Mouse (Mus musculus): Measurements from ENCODE around the gene Ppp2r2d. TPM values are rescaled to one million over a fixed set of nuclear protein-coding genes. Genes with fewer than 3 reads are reported as not detected.

Gene Ppp2r2d
- 33.2 and 36.6 TPM in 2 replicates for total RNA-seq (2015)
- total RNA-seq (2017) = 30.9 and 33.5 TPM in 2 replicates

GRCm38 (mm10) chr7:138845544-138846391 lies at the start of gene Ppp2r2d, which contains the start of gene Mapk1ip1:
Gene Ppp2r2d (plus strand): TSS chr7:138846079.
Gene Mapk1ip1 (minus strand): TSS chr7:138846273.
- peak; percentile 84 for ATAC-seq (ENCODE audit: poor library complexity, severe bottlenecking)

- ATAC-seq (ENCODE audit: poor library complexity, severe bottlenecking) = no peak
Measured at GRCm38 (mm10) chr7:138803386-138803785, 42.5 kb upstream of the Ppp2r2d start.

DNA sequence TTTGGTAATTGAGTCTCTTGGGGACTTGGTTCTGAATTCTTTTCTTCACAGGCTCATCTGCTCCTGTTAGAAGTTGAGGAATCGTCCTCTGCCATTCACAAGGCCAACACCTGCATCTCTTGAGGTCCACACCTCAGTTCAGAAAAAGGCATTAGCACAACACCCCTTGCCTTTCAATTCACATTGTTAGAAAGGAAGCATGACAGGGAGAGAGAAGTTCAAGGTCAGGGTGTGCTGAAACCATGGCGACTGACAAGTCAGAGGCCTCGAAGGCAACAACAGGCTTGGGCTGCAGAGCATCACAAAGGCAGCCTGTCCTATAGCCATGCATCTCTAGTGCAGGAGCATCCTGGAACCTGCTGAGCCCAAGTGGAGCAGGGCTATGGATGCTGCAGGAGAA lies 38.7 kb upstream of the Ppp2r2d start:
- ATAC-seq (ENCODE audit: poor library complexity, severe bottlenecking) = no peak

- ATAC-seq (ENCODE audit: poor library complexity, severe bottlenecking) = no peak
Measured at GRCm38 (mm10) chr7:138813213-138813875, 32.5 kb upstream of the Ppp2r2d start.

GRCm38 (mm10) chr7:138818314-138818713 lies 27.6 kb upstream of the Ppp2r2d start:
- ATAC-seq (ENCODE audit: poor library complexity, severe bottlenecking) = peak; percentile 38; the same call in 1 of the 2 replicates

DNA sequence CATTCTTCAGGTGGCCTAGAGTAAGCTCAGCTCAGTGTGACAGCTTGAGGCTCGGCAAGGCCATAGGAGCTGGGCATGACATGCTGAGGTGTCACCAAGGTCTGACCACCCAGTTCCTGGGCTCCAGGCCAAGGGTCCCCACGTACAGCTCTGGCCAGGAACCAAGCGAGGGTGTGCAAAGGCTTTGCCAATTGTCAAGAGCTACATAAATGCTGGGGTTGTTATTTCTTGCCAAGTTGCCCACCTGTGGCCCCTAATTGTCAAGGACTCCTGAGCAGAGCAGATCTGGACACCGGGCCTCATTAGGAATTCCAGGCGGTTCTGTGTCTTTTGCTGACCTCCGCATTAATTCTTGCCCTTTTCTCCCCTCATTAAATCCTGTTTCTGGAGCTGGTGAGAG lies 21.5 kb upstream of the Ppp2r2d start:
- no peak for ATAC-seq (ENCODE audit: poor library complexity, severe bottlenecking)

- no peak for ATAC-seq (ENCODE audit: poor library complexity, severe bottlenecking)
Measured at GRCm38 (mm10) chr7:138824995-138825756, 20.7 kb upstream of the Ppp2r2d start.

DNA sequence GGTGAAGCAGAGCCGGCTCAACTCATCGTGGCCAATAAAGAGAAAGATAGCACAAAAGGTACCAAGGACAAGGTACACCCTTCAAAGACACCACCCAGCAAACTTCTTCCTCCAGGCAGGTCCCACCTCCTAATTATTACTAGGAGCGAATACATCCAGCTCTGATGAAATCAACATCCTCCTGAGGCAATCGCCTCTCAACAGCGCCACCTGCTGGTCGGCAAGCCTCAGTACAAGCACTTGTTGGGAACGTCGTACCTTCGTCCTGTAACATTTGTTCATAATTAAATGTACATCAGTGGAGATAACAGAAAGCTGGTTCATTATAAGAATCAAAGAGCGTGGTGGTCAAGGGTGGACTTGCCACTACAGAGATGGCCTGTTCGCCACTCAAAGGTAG lies 18.1 kb upstream of the Ppp2r2d start:
- peak; percentile 87 for ATAC-seq (ENCODE audit: poor library complexity, severe bottlenecking)

GRCm38 (mm10) chr7:138835028-138835427 lies 10.9 kb upstream of the Ppp2r2d start:
- ATAC-seq (ENCODE audit: poor library complexity, severe bottlenecking) = no peak

DNA sequence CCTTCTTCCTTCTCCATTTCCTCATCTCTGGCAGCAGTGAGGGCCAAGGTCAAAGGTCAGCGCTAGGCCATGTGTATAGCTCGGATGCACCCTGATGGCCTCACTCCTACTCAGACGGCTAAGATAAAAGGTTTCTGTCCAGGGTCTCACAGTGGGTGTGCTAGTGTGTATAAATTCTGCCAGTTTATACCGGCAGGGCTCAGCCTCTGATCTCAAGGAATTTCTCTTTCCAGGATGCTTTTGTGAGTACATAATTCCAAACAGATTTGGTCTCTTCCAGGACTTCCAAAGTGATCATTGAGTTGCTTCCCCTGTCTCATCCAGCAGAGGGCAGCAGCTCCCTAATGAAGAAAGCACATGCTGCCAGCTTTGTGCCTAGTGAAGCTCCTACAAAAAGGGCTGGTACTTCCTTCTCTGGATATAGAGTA lies 5.3 kb upstream of the Ppp2r2d start:
- peak; percentile 80 for ATAC-seq (ENCODE audit: poor library complexity, severe bottlenecking)

- ATAC-seq (ENCODE audit: poor library complexity, severe bottlenecking) = no peak
Measured at GRCm38 (mm10) chr7:138841436-138842151, 4.3 kb upstream of the Ppp2r2d start.

DNA sequence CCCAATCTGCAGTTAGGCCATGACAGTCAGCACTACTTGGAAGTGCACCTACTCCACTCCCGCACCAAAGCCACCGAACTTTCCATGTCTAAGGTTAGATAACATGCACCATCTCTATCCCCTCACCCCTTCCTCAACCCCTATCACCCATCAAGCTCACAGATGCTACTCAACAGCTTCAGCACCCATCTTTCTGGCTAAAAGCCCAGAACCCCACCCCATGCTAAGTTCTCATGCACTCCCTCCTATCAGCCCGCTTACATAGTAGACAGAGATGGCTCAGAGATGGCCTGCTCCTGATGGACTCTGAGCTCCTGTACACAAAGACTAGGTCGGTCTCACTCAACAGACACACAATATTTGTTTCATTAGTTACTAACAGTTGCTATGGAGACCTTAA lies 2.5 kb upstream of the Ppp2r2d start:
- ATAC-seq (ENCODE audit: poor library complexity, severe bottlenecking) = no peak

DNA sequence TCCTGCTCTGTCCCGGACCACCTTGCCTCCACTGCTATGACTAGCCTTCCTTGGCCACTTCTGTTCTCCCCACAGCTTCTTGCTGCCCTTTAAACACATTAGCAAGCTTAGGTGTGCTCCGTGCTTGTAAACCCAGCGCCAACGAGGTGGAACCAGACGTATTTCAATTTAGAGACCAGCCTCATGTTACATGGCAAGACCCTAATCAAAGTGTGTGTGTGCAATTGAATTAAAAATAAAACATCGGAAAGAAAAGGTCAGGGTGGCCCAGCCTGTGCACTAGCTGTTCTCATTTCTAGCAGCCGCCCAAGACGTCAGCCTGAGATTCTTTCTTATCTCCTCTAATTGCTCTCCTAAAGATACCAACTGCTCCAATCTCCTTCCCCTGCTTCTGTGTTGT lies 768 bp upstream of the Ppp2r2d start:
- no peak for ATAC-seq (ENCODE audit: poor library complexity, severe bottlenecking)

DNA sequence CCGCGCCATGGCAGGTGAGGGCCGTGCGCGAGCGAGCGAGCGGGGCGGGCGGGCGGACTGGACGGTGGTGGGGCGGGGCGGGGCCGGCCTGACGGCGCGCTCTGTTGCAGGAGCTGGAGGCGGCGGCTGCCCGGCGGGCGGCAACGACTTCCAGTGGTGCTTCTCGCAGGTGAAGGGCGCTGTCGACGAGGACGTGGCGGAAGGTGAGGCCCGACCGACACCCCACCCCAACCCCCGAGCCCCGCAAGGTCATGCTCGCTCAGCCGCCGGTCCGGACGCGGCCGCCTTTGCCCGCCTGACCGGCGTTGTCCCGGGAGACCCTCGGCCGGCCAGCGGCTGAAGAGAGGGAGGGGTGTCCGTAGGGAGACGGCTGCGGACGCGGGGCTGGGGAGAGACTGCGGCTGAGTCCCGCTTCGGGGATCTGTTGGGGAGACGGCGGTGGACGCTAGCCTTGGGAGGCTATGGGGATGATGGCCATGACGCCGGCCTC lies 668 bp downstream of the Ppp2r2d start:
- peak; percentile 31 for ATAC-seq (ENCODE audit: poor library complexity, severe bottlenecking)

DNA sequence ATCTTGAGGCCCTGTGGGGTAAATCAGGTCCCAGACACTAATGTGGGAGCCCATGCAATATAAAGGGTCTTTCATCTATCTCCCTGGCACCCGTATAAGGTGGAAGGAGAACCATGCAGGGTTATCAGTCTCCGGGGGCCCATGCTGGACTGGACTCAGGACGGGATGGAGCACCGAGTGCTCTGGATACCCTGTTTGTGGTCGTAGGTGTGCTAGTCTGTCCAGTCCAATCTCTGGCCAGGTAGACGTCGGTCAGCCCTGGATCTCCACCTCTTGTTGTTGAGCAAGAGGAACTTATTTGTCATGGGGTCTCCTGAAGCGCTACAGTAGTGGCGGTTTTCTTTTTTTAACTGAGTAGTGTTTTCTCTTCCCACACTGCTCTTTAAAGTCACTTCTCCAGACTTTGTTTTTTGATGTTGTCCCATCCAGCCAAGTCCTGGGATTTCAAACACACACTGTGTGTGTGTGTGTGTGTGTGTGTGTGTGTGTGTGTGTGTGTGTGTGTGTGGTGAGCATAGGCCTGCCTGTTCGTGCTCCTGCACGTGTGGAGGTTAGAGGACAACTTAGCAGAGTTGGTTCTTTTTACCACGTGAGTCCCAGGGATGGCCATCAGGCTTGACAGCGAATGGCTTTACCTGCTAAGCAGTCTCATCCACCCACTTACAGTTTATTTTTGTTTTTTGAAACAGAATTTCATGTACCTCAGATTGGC lies 1.6 kb downstream of the Ppp2r2d start:
- no peak for ATAC-seq (ENCODE audit: poor library complexity, severe bottlenecking)

DNA sequence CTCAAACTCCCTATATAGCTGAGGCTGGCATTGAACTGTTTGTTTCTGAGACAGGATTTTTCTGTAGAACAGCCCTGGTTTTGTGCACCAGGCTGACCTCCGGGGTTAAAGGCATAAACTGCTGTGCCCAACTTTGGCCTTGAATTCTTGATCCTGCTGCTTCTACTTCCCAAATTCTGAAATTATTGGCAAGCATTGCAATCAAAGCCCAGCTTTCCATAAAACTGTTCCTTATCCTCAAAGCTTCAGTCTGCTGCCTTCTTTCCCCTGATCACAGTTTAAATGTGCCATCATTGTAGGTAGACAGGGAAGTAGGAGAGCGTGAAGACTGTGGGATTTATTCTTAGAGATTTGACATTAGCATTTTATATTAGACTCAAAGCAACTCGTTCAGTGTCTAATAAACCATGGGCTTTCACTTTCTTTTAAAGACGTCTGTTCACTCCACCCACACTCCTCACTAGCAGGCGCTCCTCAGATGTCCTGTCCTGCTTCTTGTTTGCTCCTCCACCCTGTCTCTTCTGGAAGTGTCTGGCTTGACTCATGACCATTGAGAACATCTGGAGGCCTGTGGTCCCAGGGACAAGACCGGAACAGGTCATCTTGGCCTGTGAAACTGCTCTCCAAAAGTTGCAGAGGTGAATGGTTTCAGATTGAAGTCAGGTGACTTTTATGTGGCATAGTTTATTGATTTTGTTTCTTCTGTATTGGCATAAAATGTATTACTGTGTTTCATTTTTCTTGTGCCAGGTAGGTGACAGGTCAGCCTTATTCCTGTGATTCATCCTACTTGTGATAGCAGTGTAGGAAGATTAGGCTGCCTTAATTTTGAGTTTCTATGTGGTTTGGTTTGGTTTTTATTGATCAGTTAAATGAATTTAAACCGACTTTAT lies 2.4 kb downstream of the Ppp2r2d start:
- ATAC-seq (ENCODE audit: poor library complexity, severe bottlenecking) = no peak

DNA sequence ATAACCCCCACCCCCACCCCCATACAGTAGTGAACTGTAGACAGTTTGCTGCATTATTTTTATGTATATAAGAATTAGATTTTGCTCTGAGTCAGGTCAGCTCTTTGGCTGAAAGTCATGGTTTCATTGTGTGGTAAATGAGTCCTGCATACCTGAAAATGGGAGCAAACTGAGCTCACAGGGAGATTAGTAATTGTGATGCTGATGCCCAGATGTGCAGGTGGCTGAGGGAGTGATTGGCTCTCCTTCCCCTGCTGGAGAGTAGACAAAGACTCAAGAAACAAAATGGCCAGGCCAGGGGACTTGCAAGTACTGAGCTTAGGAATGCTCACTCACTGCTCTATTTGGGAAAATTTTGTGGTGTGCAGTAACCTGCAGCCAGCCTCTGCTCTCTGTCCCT lies 4.2 kb downstream of the Ppp2r2d start:
- ATAC-seq (ENCODE audit: poor library complexity, severe bottlenecking) = no peak

- ATAC-seq (ENCODE audit: poor library complexity, severe bottlenecking) = no peak
Measured at GRCm38 (mm10) chr7:138853417-138854031, 7.6 kb downstream of the Ppp2r2d start.

Measured in megakaryocyte, adult 5-6 weeks (primary cell).